8 mouse cellular contexts compared by ENCODE assay signal in the genomic region with DNA sequence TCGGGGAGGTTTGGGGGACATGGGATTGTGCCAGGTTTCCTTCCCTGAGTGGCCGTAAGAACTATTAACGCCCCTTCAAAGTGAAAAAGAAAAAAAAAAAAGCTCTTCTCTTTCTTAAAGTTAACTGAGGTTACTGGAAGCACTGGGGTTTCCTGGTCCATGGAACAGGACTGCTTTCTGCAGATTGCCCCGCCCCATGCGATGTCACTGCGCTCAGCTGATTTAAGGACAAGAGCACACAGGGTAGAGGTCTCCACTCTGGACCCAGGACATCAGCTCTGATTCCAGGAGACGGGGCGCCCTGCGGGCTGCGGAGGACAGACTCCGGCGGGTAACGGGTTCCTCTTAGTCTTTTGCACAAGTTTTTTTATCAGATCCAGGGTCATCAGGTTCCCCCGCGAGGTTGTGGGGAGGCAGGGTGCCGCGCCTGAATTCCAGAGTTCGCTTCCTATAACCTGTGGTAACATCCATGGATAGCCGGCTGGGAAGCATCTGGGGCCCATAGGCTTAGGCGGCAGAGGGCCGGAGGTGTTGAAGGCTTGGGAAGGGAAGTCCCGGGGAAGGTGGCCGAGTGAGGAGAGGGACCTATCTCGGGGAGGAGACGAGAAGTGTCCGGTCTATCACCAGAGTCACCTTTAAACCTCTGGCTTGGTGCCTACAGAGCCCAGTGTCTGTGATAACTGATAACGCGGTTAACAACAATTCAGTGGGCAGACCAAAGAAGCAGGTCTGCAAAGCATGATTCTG. TPM values are rescaled to one million over a fixed set of nuclear protein-coding genes. Genes with fewer than 3 reads are reported as not detected.
DNase-seq lines count a peak whose midpoint lies in the region; ATAC-seq and TF ChIP-seq lines count a peak whose summit lies in the region.

No protein-coding gene starts in this region.

- TF ChIP-seq POLR2A in heart, adult 2 months (IDR thresholded peaks at IDR 0.05; ENCODE audit: insufficient read depth, low read depth, low read length): peak; percentile 97
- TF ChIP-seq POLR2A in spleen, adult 2 months (IDR thresholded peaks at IDR 0.05; ENCODE audit: low read depth, low read length): no peak

- intact Hi-C loops in heart, adult 2 months (cut with DNase I): loop anchor here (5.0 kb wide), 1 partner anchor 515 kb away; no protein-coding TSS in a partner anchor

- TF ChIP-seq EP300 in heart, adult 2 months (IDR thresholded peaks at IDR 0.05; ENCODE audit: insufficient read depth, low read depth, low read length): 0 out of 2 replicates have a peak, but pooled peaks have one; percentile 79

- peaks cover 24% of the 10 kb centered on the region for H3K36me3 ChIP-seq in heart, adult 2 months (ENCODE audit: control insufficient read depth, insufficient read depth, low read length)
- H3K36me3 ChIP-seq in lung, embryonic 15.5 days: no peaks in the 10 kb centered on the region
- peaks cover 1% of the 10 kb centered on the region; the same call in 1 of the 2 replicates for H3K36me3 ChIP-seq in spleen, adult 2 months (ENCODE audit: control insufficient read depth, insufficient read depth, low read length)

- ATAC-seq in lung, embryonic 15.5 days (ENCODE audit: borderline replicate concordance, extremely low read depth, low FRiP score, low TSS enrichment): no peak

- H3K27me3 ChIP-seq in heart, adult 2 months (ENCODE audit: control insufficient read depth, insufficient read depth, low read length): no peaks in the 10 kb centered on the region
- peaks cover 55% of the 10 kb centered on the region for H3K27me3 ChIP-seq in lung, embryonic 15.5 days
- no peaks in the 10 kb centered on the region for H3K27me3 ChIP-seq in spleen, adult 2 months (ENCODE audit: control insufficient read depth, insufficient read depth, low read length)

- H3K79me2 ChIP-seq in heart, adult 2 months (replicated peaks; ENCODE audit: control insufficient read depth, insufficient read depth, low read length): peaks cover 1% of the 10 kb centered on the region; the same call in 1 of the 2 replicates

- H3K9me3 ChIP-seq in lung, embryonic 15.5 days: no peaks in the 10 kb centered on the region

- TF ChIP-seq CTCF in heart, adult 2 months (IDR thresholded peaks at IDR 0.05): no peak
- TF ChIP-seq CTCF in spleen, adult 2 months (IDR thresholded peaks at IDR 0.05; ENCODE audit: extremely low read depth, insufficient read depth, insufficient read length, insufficient replicate concordance): no peak

- WGBS in heart, adult 2 months: 6% methylated on average over 28 of the region's 28 CpGs
- 6% methylated on average over 28 of the region's 28 CpGs for WGBS in lung, embryonic 15.5 days
- 1% methylated on average over 28 of the region's 28 CpGs for WGBS in spleen, adult 2 months

- H3K4me1 ChIP-seq in heart, adult 2 months (ENCODE audit: control insufficient read depth, insufficient read depth, low read length): peaks cover 14% of the 10 kb centered on the region
- H3K4me1 ChIP-seq in lung, embryonic 15.5 days: 0 out of 2 replicates have a peak, but pooled peaks cover 3% of the 10 kb centered on the region
- H3K4me1 ChIP-seq in spleen, adult 2 months (ENCODE audit: control insufficient read depth, insufficient read depth, insufficient read length): peaks cover 5% of the 10 kb centered on the region; the same call in 1 of the 2 replicates

- H3K27ac ChIP-seq in heart, adult 2 months: peak overlapping the region; percentile 97
- 0 out of 2 replicates have a peak overlapping the region, but pooled peaks have one; percentile 67 for H3K27ac ChIP-seq in lung, embryonic 15.5 days
- H3K27ac ChIP-seq in spleen, adult 2 months (ENCODE audit: insufficient read depth, low read length): peak overlapping the region; percentile 87

- DNase-seq in CD4-positive helper T cell, adult 2 months (ENCODE audit: low read depth, low spot score): peak; percentile 66
- peak; percentile 77 for DNase-seq in adrenal gland, postnatal 14 days
- DNase-seq in heart, adult 2 months: peak; percentile 84 to 87
- peak; percentile 70 for DNase-seq in kidney, adult 18-20 months
- peak in 1 of 2 experiments; percentile 48 for DNase-seq in spleen, adult 2 months (ENCODE audit: low read depth in 1 of 2, low spot score in 2 of 2)
- no peak for DNase-seq in cerebellum, adult 11 months
- DNase-seq in right cerebral cortex, postnatal 36 days (ENCODE audit: low spot score in 2 of 2): no peak

- H3K4me2 ChIP-seq in lung, embryonic 15.5 days: peak overlapping the region; percentile 43

- H3K9ac ChIP-seq in heart, adult 2 months (ENCODE audit: low read depth, low read length): peak overlapping the region; percentile 68
- no peak overlapping the region for H3K9ac ChIP-seq in lung, embryonic 15.5 days

- H3K4me3 ChIP-seq in heart, adult 2 months: peak overlapping the region; percentile 63
- H3K4me3 ChIP-seq in lung, embryonic 15.5 days: peak overlapping the region; percentile 26
- peak overlapping the region; percentile 68 for H3K4me3 ChIP-seq in spleen, adult 2 months (ENCODE audit: extremely low read depth, insufficient read depth, insufficient read length)

RNA-seq across cellular contexts. Expression of a gene that starts 0.9 kb away (rescaled TPM):
- 56.2 and 66.5 TPM in 2 replicates for total RNA-seq in adrenal gland, postnatal 14 days (2021)
- total RNA-seq in heart, adult 2 months (2021): 10 to 100 TPM; 54.1 to 59.2 TPM
- 17.9 and 41.8 TPM in 2 replicates for polyA plus RNA-seq in heart, adult 2 months (2012; rRNA removed)
- 2.6 and 4.2 TPM in 2 replicates for polyA plus RNA-seq in lung, embryonic 15.5 days (2015; fragmentation: Nextera tagmentation; extraction: Ambion mirVana)
- polyA plus RNA-seq in spleen, adult 2 months (2012; rRNA removed): 3.1 and 3.4 TPM in 2 replicates

RNA-seq across cellular contexts. Expression of a gene that starts 39.6 kb away (rescaled TPM):
- 10.8 and 10.9 TPM in 2 replicates for total RNA-seq in adrenal gland, postnatal 14 days (2021)
- total RNA-seq in heart, adult 2 months (2021): under 1 TPM; 0.82 to 0.99 TPM
- 0.20 and 0.53 TPM in 2 replicates for polyA plus RNA-seq in heart, adult 2 months (2012; rRNA removed)
- 35.5 and 37.9 TPM in 2 replicates for polyA plus RNA-seq in lung, embryonic 15.5 days (2015; fragmentation: Nextera tagmentation; extraction: Ambion mirVana)
- polyA plus RNA-seq in spleen, adult 2 months (2012; rRNA removed): 1.5 and 1.6 TPM in 2 replicates

RNA-seq across cellular contexts. Expression of a gene that starts 41.7 kb away (rescaled TPM):
- total RNA-seq in adrenal gland, postnatal 14 days (2021): 18.7 and 24.2 TPM in 2 replicates
- total RNA-seq in heart, adult 2 months (2021): 100 to 1,000 TPM; 167 to 190 TPM
- polyA plus RNA-seq in heart, adult 2 months (2012; rRNA removed): 107 and 159 TPM in 2 replicates
- 10.7 and 11.2 TPM in 2 replicates for polyA plus RNA-seq in lung, embryonic 15.5 days (2015; fragmentation: Nextera tagmentation; extraction: Ambion mirVana)
- polyA plus RNA-seq in spleen, adult 2 months (2012; rRNA removed): 0.31 and 0.82 TPM in 2 replicates

RNA-seq across cellular contexts. Expression of a gene that starts 43.8 kb away (rescaled TPM):
- total RNA-seq in adrenal gland, postnatal 14 days (2021): 17.7 and 26.5 TPM in 2 replicates
- 10 to 100 TPM in 1 of 2 experiments, 1 to 10 TPM in 1; 8.4 to 11.4 TPM for total RNA-seq in heart, adult 2 months (2021)
- polyA plus RNA-seq in heart, adult 2 months (2012; rRNA removed): 17.7 and 24.0 TPM in 2 replicates
- polyA plus RNA-seq in lung, embryonic 15.5 days (2015; fragmentation: Nextera tagmentation; extraction: Ambion mirVana): 29.4 and 34.1 TPM in 2 replicates
- polyA plus RNA-seq in spleen, adult 2 months (2012; rRNA removed): 53.5 and 61.3 TPM in 2 replicates

Comparison
In these comparisons a context has a peak if more than half of its experiments do, and no peak if none do; other contexts are left out.
1. DNase-seq: peak in CD4-positive helper T cell, adult 2 months (single experiment), adrenal gland, postnatal 14 days (single experiment), heart, adult 2 months (2 of 2) and kidney, adult 18-20 months (single experiment); none in cerebellum, adult 11 months (single experiment) and right cerebral cortex, postnatal 36 days (0 of 2).
2. RNA of a gene that starts 39.6 kb away (polyA plus RNA-seq): 35.5 to 37.9 TPM in lung, embryonic 15.5 days; 1.5 to 1.6 TPM in spleen, adult 2 months and 0.20 to 0.53 TPM in heart, adult 2 months; every median in the first group is over 10 times any median in the second.
3. Peak in every context shown above with its lines, with median percentiles within 50 percentile points of each other: H3K27ac ChIP-seq and H3K4me3 ChIP-seq.